Mouse (Mus musculus): ENCODE data around the gene Rbm20.
"Not testable (repeated sequence)": the region's sequence is repeated elsewhere in the genome, so short reads cannot be mapped to it uniquely, and the experiment has no call there.

Rbm20 gene

DNA sequence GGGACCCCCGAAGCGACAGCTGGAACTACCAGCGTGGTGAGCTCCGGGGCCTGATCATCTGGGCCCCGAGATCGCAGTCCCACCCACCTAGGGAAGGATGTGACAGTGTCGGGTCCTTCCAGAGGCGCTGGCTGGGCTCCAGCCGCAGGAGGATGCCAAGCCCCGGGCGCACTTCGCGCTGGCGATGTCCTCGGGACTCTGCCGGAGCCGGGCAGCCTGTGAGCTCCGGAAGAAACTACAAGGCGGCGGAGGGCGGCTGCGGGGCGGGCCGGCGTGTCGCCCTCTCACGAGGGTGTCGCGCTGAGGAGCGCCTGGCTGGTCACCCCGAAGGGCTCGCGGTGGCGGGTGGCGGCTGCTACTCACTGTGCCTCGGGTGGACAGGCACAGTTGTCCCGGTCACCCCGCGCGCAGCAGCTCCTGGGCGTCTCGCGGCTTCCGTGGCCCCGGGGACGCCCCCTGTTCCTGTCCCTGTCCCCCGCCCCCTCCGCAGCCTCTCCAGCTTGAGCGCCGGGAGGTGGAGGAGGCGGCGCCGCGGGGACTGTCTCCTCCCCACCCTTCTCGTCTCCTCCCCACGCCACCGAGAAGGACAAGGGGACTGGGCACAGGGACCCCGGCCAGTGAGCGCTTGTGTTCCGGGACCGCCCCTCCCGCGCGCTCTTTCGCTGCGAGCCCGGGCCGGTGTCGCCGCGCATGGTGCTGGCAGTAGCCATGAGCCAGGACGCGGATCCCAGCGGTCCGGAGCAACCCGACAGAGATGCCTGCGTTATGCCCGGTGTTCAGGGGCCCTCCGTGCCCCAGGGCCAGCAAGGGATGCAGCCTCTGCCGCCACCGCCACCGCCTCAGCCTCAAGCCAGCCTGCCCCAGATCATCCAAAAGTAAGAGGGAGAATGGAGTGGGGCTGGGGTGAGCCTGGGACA, at the start of gene Rbm20:
Gene Rbm20 (plus strand): TSS at position 589 of the 917 bp plus-strand sequence.
- in situ Hi-C loops (cut with MboI): no loop called here

DNA sequence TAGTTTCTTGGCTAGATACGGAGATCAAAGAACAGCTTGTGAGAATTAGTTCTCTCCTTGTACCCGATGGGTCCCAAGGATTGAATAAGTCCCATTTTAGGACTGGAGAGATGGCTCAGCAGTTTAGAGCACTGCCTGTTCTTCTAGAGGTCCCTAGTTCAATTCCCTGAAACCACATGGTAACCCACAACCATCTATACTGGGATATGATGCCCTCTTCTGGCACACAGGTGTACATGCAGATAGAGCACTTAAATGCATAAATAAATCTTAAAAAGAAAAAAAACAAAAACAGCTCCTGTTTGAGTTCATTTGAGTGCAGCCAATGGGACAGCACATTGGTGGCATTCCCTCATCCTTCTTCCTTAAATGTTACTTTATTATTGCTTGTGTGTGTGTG, 39.1 kb upstream of the Rbm20 start:
- in situ Hi-C loops (cut with MboI): no loop called here

DNA sequence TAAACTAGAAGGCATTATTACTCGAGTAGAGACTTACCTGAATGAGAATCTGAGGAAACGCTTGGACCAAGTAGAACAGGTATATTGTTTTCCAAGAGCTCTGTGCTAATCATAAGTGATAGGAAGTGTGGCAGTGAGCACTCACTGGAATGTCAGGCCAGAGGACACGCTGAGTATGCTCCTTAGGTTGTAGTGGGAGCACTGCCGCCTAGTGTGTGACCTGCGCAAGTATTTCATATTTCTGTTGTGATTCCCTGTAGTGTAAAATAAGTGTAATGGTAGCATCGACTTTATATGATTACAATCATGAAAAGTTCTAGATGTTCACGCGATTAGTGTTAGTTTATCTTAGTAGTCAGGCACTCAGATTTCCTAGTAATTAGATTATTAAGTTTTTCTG, 38.4 kb upstream of the Rbm20 start:
- in situ Hi-C loops (cut with MboI): no loop called here

DNA sequence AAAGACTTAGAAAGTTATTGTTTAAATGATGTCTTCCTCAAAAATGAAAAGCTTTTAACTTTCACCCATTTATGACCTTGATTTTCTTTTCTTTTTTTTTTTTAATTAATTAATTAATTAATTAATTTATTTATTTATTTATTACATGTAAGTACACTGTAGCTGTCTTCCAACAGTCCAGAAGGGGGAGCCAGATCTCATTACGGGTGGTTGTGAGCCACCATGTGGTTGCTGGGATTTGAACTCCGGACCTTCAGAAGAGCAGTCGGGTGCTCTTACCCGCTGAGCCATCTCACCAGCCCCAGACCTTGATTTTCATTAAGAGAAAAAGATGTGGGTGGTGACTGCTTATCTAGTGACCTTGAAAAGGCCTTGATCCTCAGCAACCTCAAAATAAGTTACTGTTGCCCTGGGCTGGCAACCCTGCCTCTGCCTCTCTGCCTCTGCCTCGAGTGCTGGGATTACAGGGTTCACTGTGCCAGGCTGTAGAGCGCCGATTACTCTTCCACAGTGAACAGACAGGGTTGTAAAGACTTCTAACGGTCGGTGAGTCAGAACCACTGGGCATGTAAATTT, 33.0 kb upstream of the Rbm20 start:
- in situ Hi-C loops (cut with MboI): no loop called here

DNA sequence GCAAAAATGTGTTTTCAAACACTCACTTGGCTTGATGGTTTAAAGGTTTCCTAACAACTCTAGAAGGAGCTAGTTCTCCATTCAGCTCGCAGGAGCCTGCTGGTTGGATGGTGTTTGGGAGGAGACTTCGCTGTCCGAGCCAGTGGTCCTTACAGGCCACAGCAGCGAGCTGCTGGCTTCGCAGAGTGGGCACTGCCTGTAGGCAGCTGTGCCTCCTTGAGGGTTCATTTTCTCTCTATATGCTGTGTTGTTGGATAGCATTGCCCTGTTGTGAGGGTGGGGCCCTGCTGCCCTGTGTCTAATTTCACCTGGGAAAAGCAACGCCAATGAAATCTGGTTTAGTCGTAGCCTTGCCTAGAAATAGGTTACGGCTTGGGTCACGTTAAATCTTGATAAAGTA, 29.8 kb upstream of the Rbm20 start:
- in situ Hi-C loops (cut with MboI): no loop called here

DNA sequence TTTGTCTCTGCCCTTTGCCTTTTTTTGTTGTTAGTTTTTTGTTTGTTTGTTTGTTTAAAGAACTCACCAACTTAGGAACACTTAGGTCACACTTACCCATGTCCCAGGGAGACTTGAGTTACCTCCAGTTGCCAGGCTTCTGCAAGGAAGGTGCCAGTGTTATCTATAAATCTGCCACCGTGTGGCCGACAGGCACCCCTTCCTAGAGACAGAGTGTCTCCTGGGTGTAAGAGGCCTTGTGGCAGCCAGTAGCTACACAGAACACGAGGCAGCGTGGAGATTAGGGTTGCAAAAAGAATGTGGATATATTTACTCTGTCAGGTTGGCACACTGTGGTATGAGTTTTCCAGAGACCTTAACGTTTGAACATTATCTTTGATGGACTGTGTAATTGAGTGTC, 29.1 kb upstream of the Rbm20 start:
- in situ Hi-C loops (cut with MboI): no loop called here

DNA sequence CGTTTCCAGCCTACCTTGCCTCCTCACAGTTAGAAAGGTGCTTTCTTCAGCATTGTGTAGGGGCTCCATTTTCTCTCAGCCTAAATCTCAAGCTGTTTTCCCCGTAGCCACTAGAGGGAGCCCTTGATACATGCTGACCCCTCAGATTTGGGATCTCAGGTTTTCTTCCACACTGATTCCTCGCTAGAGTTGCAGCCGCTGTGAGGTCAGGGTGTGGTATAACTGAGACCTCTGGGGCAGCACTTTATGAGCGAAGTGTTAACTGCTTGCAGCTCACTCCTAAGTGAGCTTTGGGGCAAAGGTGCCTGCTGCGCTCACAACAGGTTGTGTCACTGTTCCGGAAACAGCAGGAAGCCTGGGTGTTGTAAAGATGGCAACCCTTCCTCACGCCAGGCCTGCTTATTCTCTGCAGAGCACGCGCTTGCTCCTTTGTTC, 28.3 kb upstream of the Rbm20 start:
- in situ Hi-C loops (cut with MboI): no loop called here

DNA sequence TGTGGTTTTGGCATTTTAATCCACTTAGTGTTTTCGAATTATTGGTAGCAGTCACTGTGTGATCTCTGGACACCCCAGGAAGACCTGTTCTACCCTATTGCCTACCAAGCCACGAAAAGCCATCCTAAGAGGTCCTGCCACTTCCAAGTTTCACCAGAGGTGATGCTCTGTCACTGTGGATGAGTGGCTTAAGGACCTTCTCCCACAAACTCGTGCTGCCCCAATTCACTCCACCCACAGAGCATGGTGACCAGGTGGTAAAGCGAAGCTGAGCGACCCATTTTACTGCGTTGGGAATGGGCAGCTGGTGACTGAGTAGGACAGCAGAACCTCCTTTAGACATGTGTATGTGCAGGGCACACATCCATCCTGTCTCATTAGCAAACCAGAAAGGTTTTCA, 27.7 kb upstream of the Rbm20 start:
- in situ Hi-C loops (cut with MboI): no loop called here

DNA sequence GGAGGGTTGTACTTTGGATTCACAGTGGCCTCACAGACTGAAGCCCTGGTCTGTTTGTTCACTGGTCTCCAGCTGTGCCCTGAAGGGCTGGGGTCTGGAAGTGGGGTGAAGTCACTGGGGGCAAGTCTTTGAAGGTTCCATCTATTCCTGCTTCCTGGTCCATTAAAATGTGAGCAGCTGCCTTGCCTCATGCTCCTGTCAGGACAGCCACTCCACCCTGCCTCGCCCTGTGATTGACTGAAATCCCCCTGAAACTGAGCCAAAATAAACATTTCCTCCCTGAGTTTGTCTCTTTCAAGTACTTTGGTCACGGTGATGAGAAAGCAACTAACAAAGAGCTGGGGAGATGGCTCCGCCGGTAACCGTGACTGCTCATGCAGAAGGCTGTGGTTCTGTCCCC, 27.3 kb upstream of the Rbm20 start:
- in situ Hi-C loops (cut with MboI): no loop called here

DNA sequence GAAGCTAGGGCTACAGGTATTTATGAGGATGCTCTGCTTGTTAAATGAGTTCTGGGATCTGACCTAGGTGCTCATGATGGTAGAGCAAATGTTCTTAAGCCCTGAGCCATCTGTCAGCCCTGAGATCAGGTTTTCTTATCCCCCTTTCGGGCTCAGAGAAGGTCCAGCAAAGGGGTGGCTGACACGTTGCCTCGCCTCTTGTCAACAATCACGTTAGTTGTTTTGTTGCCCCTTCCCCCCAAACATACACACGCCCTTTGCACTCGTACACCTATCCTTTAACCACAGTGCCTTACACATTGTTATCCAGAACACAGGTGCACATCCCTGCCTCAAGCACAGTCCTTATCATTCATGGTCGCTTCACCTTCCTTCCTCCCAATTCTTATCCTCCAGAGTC, 26.2 kb upstream of the Rbm20 start:
- in situ Hi-C loops (cut with MboI): no loop called here

DNA sequence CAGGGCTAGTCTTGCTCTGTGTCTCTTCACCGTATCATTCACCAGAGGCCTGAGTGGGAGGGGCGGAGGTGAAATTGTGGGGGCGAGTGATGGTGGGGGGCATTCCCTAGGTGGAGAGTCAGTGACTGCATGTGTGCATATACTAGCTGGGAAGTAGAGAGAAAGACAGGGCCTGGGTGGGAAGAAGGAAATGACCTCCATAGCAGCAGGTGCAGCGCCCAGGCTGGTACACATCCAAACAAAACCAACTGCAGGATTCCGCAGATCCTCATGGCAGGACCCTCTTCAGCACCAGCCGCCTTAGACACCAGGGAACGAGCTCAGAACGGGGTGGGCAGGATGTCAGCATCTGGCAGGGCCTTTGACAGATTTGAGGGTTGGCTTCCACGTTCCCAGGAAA, 24.8 kb upstream of the Rbm20 start:
- in situ Hi-C loops (cut with MboI): no loop called here

DNA sequence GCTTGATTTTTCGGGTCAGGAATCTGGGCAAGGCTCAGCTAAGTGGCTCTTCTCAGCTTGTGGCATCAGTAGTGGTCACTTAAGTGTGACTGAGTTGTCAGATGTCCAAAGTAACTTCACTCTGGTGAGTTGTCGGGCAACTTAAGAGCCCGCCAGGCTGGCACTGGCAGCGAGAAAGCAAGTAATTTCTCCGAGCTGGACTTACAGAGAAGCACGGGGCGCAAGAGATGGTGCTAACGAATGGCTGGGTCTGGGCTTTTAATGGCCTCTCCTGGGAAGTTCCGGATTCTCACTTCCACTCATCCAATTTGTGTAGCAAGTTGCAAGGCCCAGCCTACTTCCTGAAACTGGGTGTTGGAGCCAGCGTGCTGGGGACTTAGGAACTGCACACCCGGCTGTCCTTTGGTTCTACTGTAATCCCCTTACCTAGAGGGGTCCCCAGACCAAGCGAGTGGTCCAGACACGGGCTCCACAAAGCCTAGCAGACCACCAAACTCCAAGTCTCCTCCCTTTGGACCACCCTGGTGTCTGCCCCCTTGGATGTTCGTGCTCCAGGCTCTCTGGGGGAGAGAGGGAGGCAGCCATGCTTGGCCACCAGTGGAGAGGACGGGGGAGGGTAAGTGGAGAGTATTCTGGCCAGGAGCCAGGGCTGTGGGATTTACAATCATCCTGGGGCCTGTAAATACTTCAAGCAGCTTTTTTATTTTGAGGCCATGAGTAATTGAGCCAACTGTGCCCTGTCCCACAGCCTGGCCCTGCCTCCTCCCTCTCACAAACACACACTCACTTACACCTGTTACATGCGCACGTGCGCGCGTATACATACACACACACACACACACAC, 23.3 kb upstream of the Rbm20 start:
- in situ Hi-C loops (cut with MboI): no loop called here

DNA sequence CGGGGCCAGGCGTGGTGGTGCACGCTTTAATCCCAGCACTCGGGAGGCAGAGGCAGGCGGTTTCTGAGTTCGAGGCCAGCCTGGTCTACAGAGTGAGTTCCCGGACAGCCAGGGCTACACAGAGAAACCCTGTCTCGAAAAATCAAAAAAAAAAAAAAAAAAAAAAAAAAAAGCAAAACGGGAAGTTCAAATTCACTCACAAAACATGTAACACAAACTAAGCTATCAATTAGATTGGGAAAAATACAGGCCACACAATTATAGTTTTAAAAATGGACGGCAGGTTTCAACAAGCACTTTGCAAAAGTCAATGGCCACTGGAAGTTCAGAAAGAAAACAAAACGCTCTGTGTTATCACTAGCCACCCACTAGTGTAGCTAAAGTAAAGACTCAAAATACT, 20.7 kb upstream of the Rbm20 start:
- in situ Hi-C loops (cut with MboI): not testable (repeated sequence)

DNA sequence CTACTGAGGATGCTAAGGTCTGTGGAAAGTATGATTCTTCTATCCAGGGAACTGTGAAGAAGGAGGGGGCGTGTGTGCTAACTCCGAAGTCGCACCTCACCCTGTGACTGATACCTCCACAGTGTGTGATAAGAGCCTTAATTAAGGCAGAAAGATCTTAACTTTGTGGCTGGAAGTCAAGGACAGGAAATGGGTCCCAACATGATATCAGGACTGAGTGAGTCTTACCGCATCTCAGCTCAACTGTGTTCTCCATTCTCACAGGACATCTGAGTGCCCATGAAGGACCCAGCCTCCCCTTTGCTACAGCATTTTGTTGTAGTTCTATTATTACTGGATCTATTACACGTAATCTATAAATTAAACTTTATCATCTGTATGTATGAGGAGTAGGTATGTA, 19.7 kb upstream of the Rbm20 start:
- in situ Hi-C loops (cut with MboI): no loop called here

DNA sequence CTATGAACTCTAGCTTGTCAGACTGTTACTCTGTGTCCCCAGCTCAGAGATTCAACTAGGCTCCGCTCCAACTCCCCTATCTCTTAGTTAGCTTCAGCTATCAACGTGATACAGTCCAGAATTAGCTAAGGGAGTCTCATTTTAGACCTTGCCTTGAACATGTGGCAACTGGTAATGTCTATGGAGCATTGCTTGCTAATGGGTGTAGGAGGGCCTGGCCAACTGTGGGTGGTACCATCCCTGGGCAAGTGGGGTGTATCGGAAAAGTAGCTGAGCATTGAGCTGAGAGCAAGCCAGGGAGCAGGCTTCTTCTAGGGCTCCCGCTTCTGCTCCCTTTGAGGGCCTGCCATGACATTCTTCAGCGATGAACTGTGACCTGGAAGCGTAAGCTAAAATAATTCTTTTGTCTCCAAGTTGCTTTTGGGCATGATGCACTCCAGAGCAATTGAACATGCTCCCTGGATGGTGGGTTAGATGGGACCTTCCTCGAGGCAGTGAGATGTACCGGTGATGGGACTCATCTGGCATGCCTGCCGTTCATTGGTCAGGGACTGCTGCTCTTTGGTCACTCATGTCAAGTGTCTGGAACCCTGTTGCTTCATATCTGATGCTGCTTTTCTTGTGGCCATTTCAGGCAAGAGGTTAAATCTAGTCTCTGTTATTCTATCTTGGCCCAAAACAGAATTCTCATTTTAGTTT, 16.2 kb upstream of the Rbm20 start:
- in situ Hi-C loops (cut with MboI): no loop called here

DNA sequence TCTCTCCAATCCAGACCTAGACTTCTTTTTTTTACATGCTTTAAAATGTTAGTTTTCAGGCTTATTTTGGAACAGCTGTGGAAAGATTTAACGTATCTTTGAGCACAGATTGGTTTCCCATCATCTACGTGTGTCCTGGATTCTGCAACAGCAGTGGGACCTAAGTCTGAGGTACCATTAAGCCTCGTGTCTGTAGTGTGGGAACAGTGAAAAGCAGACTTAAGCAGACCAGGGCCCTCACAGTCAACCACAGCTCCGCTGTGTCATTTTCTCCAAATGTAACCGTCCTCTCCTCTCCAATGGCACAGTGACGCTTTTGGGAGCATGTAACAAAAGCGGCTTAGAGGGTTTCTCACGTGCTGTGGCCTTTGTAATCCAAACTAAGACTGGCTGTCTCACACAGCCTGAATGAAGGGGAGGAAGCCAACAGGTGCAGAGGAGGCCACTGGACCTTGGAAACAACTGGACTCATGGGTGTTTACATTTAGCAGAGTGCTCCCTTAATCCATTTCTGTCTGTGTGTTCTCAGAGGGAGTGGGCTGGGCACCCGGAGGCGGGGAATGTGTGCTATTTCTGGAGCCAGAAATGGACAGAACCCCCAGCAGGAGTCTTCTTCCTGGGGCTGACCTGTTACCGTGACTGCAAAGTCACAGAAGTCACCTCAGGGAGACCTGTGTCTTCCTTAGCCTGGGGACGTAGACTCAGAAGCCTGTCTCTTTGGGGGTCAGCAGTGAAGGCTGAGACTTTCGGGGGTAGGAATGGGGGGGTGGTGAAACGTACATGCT, 15.0 kb upstream of the Rbm20 start:
- in situ Hi-C loops (cut with MboI): no loop called here

DNA sequence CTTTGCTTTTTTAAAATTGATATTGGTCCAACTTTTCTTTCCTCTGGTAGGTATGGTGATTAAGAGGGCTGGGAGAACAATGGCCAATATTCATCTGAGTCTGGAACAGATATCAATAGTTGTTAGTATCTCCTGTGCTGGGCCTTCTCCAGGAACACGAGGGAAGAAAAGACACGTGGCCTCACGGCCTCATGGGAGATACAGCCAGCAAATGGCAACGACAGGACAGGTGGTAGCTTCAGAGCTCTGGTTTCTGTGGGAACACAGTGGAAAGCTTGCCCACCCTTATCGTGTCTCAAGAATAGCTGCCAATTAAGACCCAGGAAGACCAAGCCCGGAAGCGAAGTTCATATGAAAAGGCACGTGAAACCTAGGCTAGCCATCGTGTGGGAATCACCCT, 12.3 kb upstream of the Rbm20 start:
- in situ Hi-C loops (cut with MboI): no loop called here

DNA sequence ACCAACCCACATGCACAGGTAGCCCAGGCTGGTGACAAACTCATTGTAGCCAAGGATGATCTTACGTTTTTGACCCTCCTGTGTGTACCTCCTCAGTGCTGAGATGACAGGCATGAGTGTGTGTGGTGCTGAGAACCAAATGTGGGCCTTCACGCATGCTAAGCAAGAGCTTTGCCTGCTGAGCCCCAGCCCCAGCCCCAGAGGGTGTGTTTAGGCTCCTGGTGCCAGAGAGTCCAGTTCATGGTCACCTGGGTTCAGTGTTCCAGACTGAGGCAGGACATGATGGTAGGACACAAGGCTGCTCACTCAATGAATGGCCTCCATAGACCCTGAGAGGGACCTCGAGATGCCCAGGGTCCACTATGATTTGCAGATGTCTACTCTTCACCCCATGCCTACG, 11.7 kb upstream of the Rbm20 start:
- in situ Hi-C loops (cut with MboI): no loop called here

DNA sequence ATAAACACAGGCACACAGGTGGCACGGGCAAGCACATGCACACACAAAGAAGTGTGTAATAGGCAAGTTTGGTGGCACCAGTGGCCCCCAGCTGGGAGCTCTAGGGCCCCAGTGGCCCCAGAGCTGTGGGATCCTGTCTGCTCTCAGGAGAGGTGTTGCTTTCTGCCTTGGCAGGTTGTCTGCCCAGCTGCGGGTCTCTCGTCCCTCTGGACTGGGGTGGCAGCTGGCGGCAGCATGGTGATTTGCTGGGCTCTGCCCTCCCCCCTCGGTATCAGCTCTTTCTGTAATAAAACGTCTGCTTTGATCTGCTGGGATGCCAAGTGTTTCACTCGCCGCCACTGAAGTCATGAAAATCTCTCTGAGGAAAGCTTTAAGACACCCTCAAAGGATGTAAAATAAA, 10.4 kb upstream of the Rbm20 start:
- in situ Hi-C loops (cut with MboI): no loop called here

DNA sequence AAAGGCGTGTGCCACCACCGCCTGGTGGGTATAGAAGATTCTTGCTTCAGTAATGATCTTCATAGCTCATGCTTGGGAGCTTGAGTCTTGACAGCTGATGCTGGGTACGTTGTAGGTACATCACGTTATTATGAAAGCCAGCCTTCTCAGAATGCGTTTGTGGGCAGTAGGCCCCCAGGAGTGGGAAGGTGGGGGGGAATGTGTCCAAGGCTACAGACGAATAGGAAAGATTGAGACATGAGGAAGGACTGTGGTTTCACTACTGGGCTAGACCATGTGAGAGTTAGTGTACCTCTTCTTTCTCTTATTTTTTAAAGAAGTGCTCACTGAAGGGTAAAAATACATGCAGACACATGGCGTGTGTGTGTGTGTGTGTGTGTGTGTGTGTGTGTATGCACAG, 8.3 kb upstream of the Rbm20 start:
- in situ Hi-C loops (cut with MboI): no loop called here

DNA sequence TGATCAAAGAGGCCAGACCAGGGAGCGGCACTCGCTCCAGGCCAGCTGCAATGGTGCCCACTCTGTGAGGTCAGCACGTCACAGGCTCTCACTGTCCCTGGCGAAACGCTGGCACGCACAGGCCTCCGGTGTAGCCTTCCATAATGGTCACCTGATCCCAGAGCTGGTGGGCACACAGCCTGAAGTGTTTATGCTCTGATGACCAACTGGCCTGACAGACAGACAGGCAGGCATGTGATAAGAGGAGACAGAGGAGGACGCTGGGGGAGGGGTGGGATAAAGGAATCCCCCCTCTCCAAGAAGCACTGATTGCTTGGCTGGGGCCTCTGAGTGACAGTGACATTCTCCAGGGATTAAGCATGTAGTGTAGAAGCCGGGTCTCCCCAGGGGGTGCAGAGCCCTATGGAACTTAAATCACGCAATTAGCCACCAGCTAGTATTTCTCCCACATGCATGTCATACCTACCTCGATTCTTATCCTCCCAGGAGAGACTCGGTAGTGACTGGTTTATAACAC, 6.4 kb upstream of the Rbm20 start:
- in situ Hi-C loops (cut with MboI): no loop called here

All from mature B cell (primary cell).